Mouse (Mus musculus) liver, postnatal 0 days (tissue): ENCODE results near the gene Fam243. TPM values are rescaled to one million over a fixed set of nuclear protein-coding genes. Genes with fewer than 3 reads are reported as not detected.

Experiments
- ATAC-seq: fragments of 200-750 bp; cut with Nextera tagmentation; 2 replicates; pipeline ENCODE4 v1.8.0; 2017; ENCODE audit warnings: mild to moderate bottlenecking, moderate library complexity
- DNase-seq: peaks from one replicate; pipeline ENCODE4 v3.0.0-alpha.2; 2016
- H3K27ac ChIP-seq: fragments of 300-500 bp; sonication (generic); 2 replicates; pipeline ENCODE4 v1.5.1; 2014; ENCODE audit warnings: antibody characterized with exemption, moderate library complexity, mild to moderate bottlenecking, low read depth
- H3K27me3 ChIP-seq: fragments of 300-500 bp; sonication (generic); 2 replicates; pipeline ENCODE4 v1.6.1; 2014; ENCODE audit warnings: low read length, control low read depth, mixed read lengths; ENCODE audit not compliant: insufficient read depth
- H3K36me3 ChIP-seq: fragments of 300-500 bp; sonication (generic); replicated peaks from 2 replicates; pipeline ENCODE4 v1.6.1; 2014; ENCODE audit warnings: mild to moderate bottlenecking, control low read depth, low read length, moderate library complexity, mixed read lengths; ENCODE audit not compliant: insufficient read depth
- H3K4me1 ChIP-seq: fragments of 300-500 bp; sonication (generic); 2 replicates; pipeline ENCODE4 v1.6.1; 2014; ENCODE audit warnings: antibody characterized with exemption, mild to moderate bottlenecking, control low read depth; ENCODE audit not compliant: insufficient read depth
- H3K4me2 ChIP-seq: fragments of 300-500 bp; sonication (generic); 2 replicates; pipeline ENCODE4 v1.6.1; 2014; ENCODE audit warnings: low read depth, mild to moderate bottlenecking, low read length, moderate library complexity, mixed read lengths
- H3K4me3 ChIP-seq: fragments of 300-500 bp; sonication (generic); 2 replicates; pipeline ENCODE4 v1.5.1; 2014; ENCODE audit warnings: low read depth, low read length
- H3K9ac ChIP-seq: fragments of 300-500 bp; sonication (generic); replicated peaks from 2 replicates; pipeline ENCODE4 v1.6.1; 2014; ENCODE audit warnings: mild to moderate bottlenecking, moderate library complexity
- H3K9me3 ChIP-seq: fragments of 300-500 bp; sonication (generic); 2 replicates; pipeline ENCODE4 v1.6.1; 2016; ENCODE audit warnings: mild to moderate bottlenecking, control low read depth, low read length, mixed read lengths
- CTCF ChIP-seq: sonication (generic); IDR thresholded peaks from 2 replicates; pipeline ENCODE4 v1.5.1; 2016; ENCODE audit warnings: antibody characterized with exemption, low read depth
- EP300 ChIP-seq: IDR thresholded peaks from 2 replicates; pipeline ENCODE4 v1.6.1; 2016; ENCODE audit warnings: antibody characterized with exemption, low read depth, mild to moderate bottlenecking
- WGBS: fragments of 180-500 bp; shearing (Covaris S2); extraction: QIAGEN DNeasy Blood & Tissue Kit; methylation state at CpG from one replicate; pipeline ENCODE4 v1.1.7; 2014; ENCODE audit not compliant: insufficient replicate concordance; 5-methylcytosine and 5-hydroxymethylcytosine counted together
- polyA plus RNA-seq: library from polyadenylated mRNA; unstranded; fragments of >200 nt; fragmentation: Nextera tagmentation; extraction: Ambion mirVana; gene quantifications from 2 replicates; pipeline ENCODE4 v1.2.1, GENCODE M21; 2015

Fam243 gene
- polyA plus RNA-seq, 1 experiment from 2014 or later = not detected

- no peak overlapping the region for H3K4me2 ChIP-seq
- H3K9me3 ChIP-seq = no peaks in the 10 kb centered on the region
- H3K36me3 ChIP-seq = no peaks in the 10 kb centered on the region
- no peak overlapping the region for H3K4me3 ChIP-seq
- DNase-seq (no peak), ATAC-seq (peak; percentile 52)
- H3K4me1 ChIP-seq = peaks cover 4% of the 10 kb centered on the region
- 42% methylated on average over 11 of the region's 11 CpGs for WGBS
- no peak overlapping the region for H3K27ac ChIP-seq
- H3K9ac ChIP-seq = no peak overlapping the region
- no peak for TF ChIP-seq CTCF
- TF ChIP-seq EP300 = no peak
- H3K27me3 ChIP-seq = no peaks in the 10 kb centered on the region
These were observed 23.9 kb upstream of the Fam243 start for GRCm38 (mm10) chr16:92345177-92345576.

GRCm38 (mm10) chr16:92340612-92341511, 19.6 kb upstream of the Fam243 start:
- Histone ChIP-seq H3K27me3 (no peaks in the 10 kb centered on the region), H3K36me3 (no peaks in the 10 kb centered on the region), H3K9ac (no peak overlapping the region), H3K4me3 (peak overlapping the region; percentile 33; the same call in 1 of the 2 replicates), H3K27ac (no peak overlapping the region), H3K4me1 (peaks cover 4% of the 10 kb centered on the region), H3K9me3 (no peaks in the 10 kb centered on the region), H3K4me2 (peak overlapping the region; percentile 69)
- TF ChIP-seq CTCF (peak; percentile 81), EP300 (no peak)
- ATAC-seq (peak; percentile 64), DNase-seq (peak; percentile 74)
- 26% methylated on average over 27 of the region's 27 CpGs for WGBS

GRCm38 (mm10) chr16:92336280-92336679, 15.0 kb upstream of the Fam243 start:
- ATAC-seq (peak; percentile 59), DNase-seq (peak; percentile 76)
- no peak overlapping the region for H3K27ac ChIP-seq
- H3K27me3 ChIP-seq = no peaks in the 10 kb centered on the region
- H3K36me3 ChIP-seq = no peaks in the 10 kb centered on the region
- H3K9me3 ChIP-seq = no peaks in the 10 kb centered on the region
- TF ChIP-seq EP300 (no peak), CTCF (peak; percentile 93)
- 8% methylated on average over 9 of the region's 9 CpGs for WGBS
- no peak overlapping the region for H3K9ac ChIP-seq
- H3K4me1 ChIP-seq = peaks cover 3% of the 10 kb centered on the region
- H3K4me2 ChIP-seq = no peak overlapping the region
- H3K4me3 ChIP-seq = no peak overlapping the region

- Histone ChIP-seq H3K27me3 (no peaks in the 10 kb centered on the region), H3K9ac (no peak overlapping the region), H3K27ac (no peak overlapping the region), H3K4me1 (no peaks in the 10 kb centered on the region), H3K4me2 (no peak overlapping the region), H3K36me3 (no peaks in the 10 kb centered on the region), H3K4me3 (no peak overlapping the region), H3K9me3 (no peaks in the 10 kb centered on the region)
- DNase-seq (no peak), ATAC-seq (no peak)
- 56% methylated on average over 9 of the region's 9 CpGs for WGBS
- peak; percentile 19; the same call in 1 of the 2 replicates for TF ChIP-seq CTCF
- no peak for TF ChIP-seq EP300
These were observed 13.4 kb upstream of the Fam243 start for GRCm38 (mm10) chr16:92334600-92334999.

- 59% methylated on average over 5 of the region's 5 CpGs for WGBS
- DNase-seq (no peak), ATAC-seq (0 out of 2 replicates have a peak, but pooled peaks have one; percentile 12)
- TF ChIP-seq CTCF (no peak), EP300 (no peak)
- no peaks in the 10 kb centered on the region for H3K27me3 ChIP-seq
- H3K27ac ChIP-seq = 0 out of 2 replicates have a peak overlapping the region, but pooled peaks have one; percentile 11
- H3K4me3 ChIP-seq = no peak overlapping the region
- no peak overlapping the region for H3K9ac ChIP-seq
- no peaks in the 10 kb centered on the region for H3K4me1 ChIP-seq
- H3K4me2 ChIP-seq = no peak overlapping the region
- no peaks in the 10 kb centered on the region for H3K9me3 ChIP-seq
- H3K36me3 ChIP-seq = no peaks in the 10 kb centered on the region
These were observed 9.7 kb upstream of the Fam243 start for GRCm38 (mm10) chr16:92330966-92331365.

GRCm38 (mm10) chr16:92327911-92328310, 6.7 kb upstream of the Fam243 start:
- no peak overlapping the region for H3K27ac ChIP-seq
- H3K4me1 ChIP-seq = no peaks in the 10 kb centered on the region
- 82% methylated on average over 10 of the region's 10 CpGs for WGBS
- DNase-seq = no peak
- H3K27me3 ChIP-seq = no peaks in the 10 kb centered on the region
- H3K4me3 ChIP-seq = no peak overlapping the region
- H3K4me2 ChIP-seq = no peak overlapping the region
- ATAC-seq = no peak
- TF ChIP-seq CTCF = no peak
- no peaks in the 10 kb centered on the region for H3K9me3 ChIP-seq
- no peak overlapping the region for H3K9ac ChIP-seq
- H3K36me3 ChIP-seq = no peaks in the 10 kb centered on the region
